Mouse (Mus musculus): ENCODE results near the gene Rras. TPM values are rescaled to one million over a fixed set of nuclear protein-coding genes. Genes with fewer than 3 reads are reported as not detected.
A peak's percentile ranks its signal among the peaks of the same experiment; 100 is the strongest.

Gene Rras
- polyA plus RNA-seq, 1 experiment from 2014 or later, result 23.3 TPM

- H3K27ac ChIP-seq, result no peak overlapping the region
- no peak overlapping the region for H3K4me2 ChIP-seq
- no peak for ATAC-seq (ENCODE audit: insufficient number of reproducible peaks, insufficient read depth, low FRiP score, low TSS enrichment, low read depth)
- WGBS, result 94% methylated on average over 14 of the region's 14 CpGs
- peaks cover 29% of the 10 kb centered on the region for H3K4me1 ChIP-seq
- H3K9me3 ChIP-seq, result no peaks in the 10 kb centered on the region
- H3K4me3 ChIP-seq, result no peak overlapping the region
- H3K9ac ChIP-seq, result no peak overlapping the region
- H3K27me3 ChIP-seq, result no peaks in the 10 kb centered on the region
- peaks cover 86% of the 10 kb centered on the region for H3K36me3 ChIP-seq
Observed at GRCm38 (mm10) chr7:45047491-45047890, 29.7 kb downstream of the Rras start.

GRCm38 (mm10) chr7:45048001-45048890 is 30.5 kb downstream of the Rras start:
- H3K36me3 ChIP-seq, result peaks cover 79% of the 10 kb centered on the region
- no peaks in the 10 kb centered on the region for H3K9me3 ChIP-seq
- H3K4me1 ChIP-seq, result peaks cover 29% of the 10 kb centered on the region
- no peak overlapping the region for H3K4me3 ChIP-seq
- no peak overlapping the region for H3K4me2 ChIP-seq
- H3K9ac ChIP-seq, result no peak overlapping the region
- 93% methylated on average over 38 of the region's 38 CpGs for WGBS
- no peak overlapping the region for H3K27ac ChIP-seq
- no peaks in the 10 kb centered on the region for H3K27me3 ChIP-seq
- ATAC-seq (ENCODE audit: insufficient number of reproducible peaks, insufficient read depth, low FRiP score, low TSS enrichment, low read depth), result no peak

- no peaks in the 10 kb centered on the region for H3K9me3 ChIP-seq
- H3K27ac ChIP-seq, result no peak overlapping the region
- H3K27me3 ChIP-seq, result no peaks in the 10 kb centered on the region
- WGBS, result 93% methylated on average over 22 of the region's 23 CpGs
- H3K4me3 ChIP-seq, result no peak overlapping the region
- no peak for ATAC-seq (ENCODE audit: insufficient number of reproducible peaks, insufficient read depth, low FRiP score, low TSS enrichment, low read depth)
- peaks cover 29% of the 10 kb centered on the region for H3K4me1 ChIP-seq
- no peak overlapping the region for H3K4me2 ChIP-seq
- no peak overlapping the region for H3K9ac ChIP-seq
- peaks cover 70% of the 10 kb centered on the region for H3K36me3 ChIP-seq
Observed at GRCm38 (mm10) chr7:45048923-45049657, 31.3 kb downstream of the Rras start.

GRCm38 (mm10) chr7:45050945-45051600 is 33.3 kb downstream of the Rras start:
- Histone ChIP-seq H3K27me3 (no peaks in the 10 kb centered on the region), H3K9ac (peak overlapping the region; percentile 96), H3K4me1 (peaks cover 34% of the 10 kb centered on the region), H3K9me3 (no peaks in the 10 kb centered on the region), H3K4me3 (peak overlapping the region; percentile 87), H3K4me2 (peak overlapping the region; percentile 95), H3K27ac (peak overlapping the region; percentile 99), H3K36me3 (peaks cover 50% of the 10 kb centered on the region)
- WGBS, result under 1% methylated on average over 16 of the region's 16 CpGs
- ATAC-seq (ENCODE audit: insufficient number of reproducible peaks, insufficient read depth, low FRiP score, low TSS enrichment, low read depth), result 0 out of 2 replicates have a peak, but pooled peaks have one; percentile 8

GRCm38 (mm10) chr7:45051601-45051974 is 33.8 kb downstream of the Rras start:
- peak overlapping the region; percentile 99 for H3K27ac ChIP-seq
- H3K9me3 ChIP-seq, result no peaks in the 10 kb centered on the region
- no peak for ATAC-seq (ENCODE audit: insufficient number of reproducible peaks, insufficient read depth, low FRiP score, low TSS enrichment, low read depth)
- peak overlapping the region; percentile 96 for H3K9ac ChIP-seq
- H3K36me3 ChIP-seq, result peaks cover 45% of the 10 kb centered on the region
- peak overlapping the region; percentile 87 for H3K4me3 ChIP-seq
- no peaks in the 10 kb centered on the region for H3K27me3 ChIP-seq
- WGBS, result 1% methylated on average over 13 of the region's 13 CpGs
- H3K4me2 ChIP-seq, result peak overlapping the region; percentile 95
- peaks cover 33% of the 10 kb centered on the region for H3K4me1 ChIP-seq

- WGBS, result under 1% methylated on average over 38 of the region's 38 CpGs
- ATAC-seq (ENCODE audit: insufficient number of reproducible peaks, insufficient read depth, low FRiP score, low TSS enrichment, low read depth), result no peak
- H3K4me2 ChIP-seq, result peak overlapping the region; percentile 95
Observed at GRCm38 (mm10) chr7:45052181-45052861, 34.6 kb downstream of the Rras start.

GRCm38 (mm10) chr7:45052862-45053116 is 35.0 kb downstream of the Rras start, which contains the start of gene Prr12:
Prr12 (minus strand) TSS chr7:45052881.
- WGBS, result no CpG with 5 or more reads among the region's 18 CpGs
- H3K9ac ChIP-seq, result peak within 1 kb of the TSS; percentile 96
- H3K4me2 ChIP-seq, result peak within 1 kb of the TSS; percentile 95
- ATAC-seq (ENCODE audit: insufficient number of reproducible peaks, insufficient read depth, low FRiP score, low TSS enrichment, low read depth), result no peak; the same call in 1 of the 2 replicates
- no peaks in the 10 kb centered on the region for H3K27me3 ChIP-seq
- H3K4me1 ChIP-seq, result peaks cover 27% of the 10 kb centered on the region
- H3K27ac ChIP-seq, result peak within 1 kb of the TSS; percentile 99
- peak within 1 kb of the TSS; percentile 87 for H3K4me3 ChIP-seq
- H3K9me3 ChIP-seq, result no peaks in the 10 kb centered on the region
- peaks cover 33% of the 10 kb centered on the region for H3K36me3 ChIP-seq

More at GRCm38 (mm10) chr7:45052181-45052861, 34.6 kb downstream of the Rras start:
- H3K27ac ChIP-seq, result peak overlapping the region; percentile 99
- peak overlapping the region; percentile 87 for H3K4me3 ChIP-seq
- H3K9ac ChIP-seq, result peak overlapping the region; percentile 96
- H3K27me3 ChIP-seq, result no peaks in the 10 kb centered on the region
- H3K9me3 ChIP-seq, result no peaks in the 10 kb centered on the region
- peaks cover 27% of the 10 kb centered on the region for H3K4me1 ChIP-seq
- H3K36me3 ChIP-seq, result peaks cover 38% of the 10 kb centered on the region

- Histone ChIP-seq H3K4me1 (peaks cover 27% of the 10 kb centered on the region), H3K9me3 (no peaks in the 10 kb centered on the region), H3K9ac (peak overlapping the region; percentile 96), H3K27me3 (no peaks in the 10 kb centered on the region), H3K4me3 (peak overlapping the region; percentile 87), H3K4me2 (peak overlapping the region; percentile 95), H3K27ac (peak overlapping the region; percentile 99), H3K36me3 (peaks cover 28% of the 10 kb centered on the region)
- under 1% methylated on average over 31 of the region's 59 CpGs for WGBS
- peak; percentile 44 for ATAC-seq (ENCODE audit: insufficient number of reproducible peaks, insufficient read depth, low FRiP score, low TSS enrichment, low read depth)
Observed at GRCm38 (mm10) chr7:45053117-45053930, 35.6 kb downstream of the Rras start.

- under 1% methylated on average over 33 of the region's 33 CpGs for WGBS
- Histone ChIP-seq H3K9ac (peak overlapping the region; percentile 96), H3K27me3 (no peaks in the 10 kb centered on the region), H3K4me3 (peak overlapping the region; percentile 87), H3K4me2 (peak overlapping the region; percentile 95), H3K27ac (peak overlapping the region; percentile 99), H3K4me1 (peaks cover 27% of the 10 kb centered on the region), H3K9me3 (no peaks in the 10 kb centered on the region), H3K36me3 (peaks cover 21% of the 10 kb centered on the region)
- peak; percentile 91 for ATAC-seq (ENCODE audit: insufficient number of reproducible peaks, insufficient read depth, low FRiP score, low TSS enrichment, low read depth)
Observed at GRCm38 (mm10) chr7:45053931-45054510, 36.3 kb downstream of the Rras start.

GRCm38 (mm10) chr7:45056329-45056971 is 38.7 kb downstream of the Rras start:
- H3K4me3 ChIP-seq, result no peak overlapping the region
- no peak overlapping the region for H3K9ac ChIP-seq
- H3K27me3 ChIP-seq, result no peaks in the 10 kb centered on the region
- no peak overlapping the region for H3K27ac ChIP-seq
- H3K4me1 ChIP-seq, result peaks cover 16% of the 10 kb centered on the region
- H3K4me2 ChIP-seq, result no peak overlapping the region
- 62% methylated on average over 14 of the region's 14 CpGs for WGBS
- H3K9me3 ChIP-seq, result no peaks in the 10 kb centered on the region
- H3K36me3 ChIP-seq, result no peaks in the 10 kb centered on the region
- no peak for ATAC-seq (ENCODE audit: insufficient number of reproducible peaks, insufficient read depth, low FRiP score, low TSS enrichment, low read depth)
